Mouse (Mus musculus) limb, embryonic 12.5 days (tissue): ENCODE measurements around the gene Plekhs1. TPM values are rescaled to one million over a fixed set of nuclear protein-coding genes. Genes with fewer than 3 reads are reported as not detected.

Source experiments
- ATAC-seq: fragments of 200-750 bp; cut with Nextera tagmentation; 2 replicates; pipeline ENCODE4 v1.8.0; 2017; ENCODE audit warnings: low read depth, moderate TSS enrichment; ENCODE audit not compliant: insufficient number of reproducible peaks, insufficient read depth, low FRiP score, low TSS enrichment
- H3K27ac ChIP-seq: fragments of 300-500 bp; sonication (generic); 2 replicates; pipeline ENCODE4 v1.5.1; 2016; ENCODE audit warnings: mild to moderate bottlenecking, moderate library complexity
- H3K27me3 ChIP-seq: fragments of 300-500 bp; sonication (generic); 2 replicates; pipeline ENCODE4 v1.6.1; 2016; ENCODE audit warnings: mild to moderate bottlenecking, moderate library complexity
- H3K36me3 ChIP-seq: fragments of 300-500 bp; sonication (generic); 2 replicates; pipeline ENCODE4 v1.6.1; 2016; ENCODE audit warnings: mild to moderate bottlenecking, moderate library complexity
- H3K4me1 ChIP-seq: fragments of 300-500 bp; sonication (generic); replicated peaks from 2 replicates; pipeline ENCODE4 v1.6.1; 2016
- H3K4me2 ChIP-seq: fragments of 300-500 bp; sonication (generic); 2 replicates; pipeline ENCODE4 v1.6.1; 2016; ENCODE audit warnings: mild to moderate bottlenecking, moderate library complexity
- H3K4me3 ChIP-seq: fragments of 300-500 bp; sonication (generic); replicated peaks from 2 replicates; pipeline ENCODE4 v1.5.1; 2016; ENCODE audit warnings: mild to moderate bottlenecking
- H3K9ac ChIP-seq: fragments of 300-500 bp; sonication (generic); replicated peaks from 2 replicates; pipeline ENCODE4 v1.6.1; 2016; ENCODE audit warnings: mild to moderate bottlenecking, moderate library complexity
- H3K9me3 ChIP-seq: fragments of 300-500 bp; sonication (generic); 2 replicates; pipeline ENCODE4 v1.6.1; 2016; ENCODE audit warnings: mild to moderate bottlenecking, moderate library complexity
- WGBS: fragments of 180-500 bp; shearing (Covaris S2); methylation state at CpG from one replicate; pipeline ENCODE4 v1.1.7; 2016; 5-methylcytosine and 5-hydroxymethylcytosine counted together
- polyA plus RNA-seq: library from polyadenylated mRNA; unstranded; fragments of >200 nt; fragmentation: Nextera tagmentation; extraction: Ambion mirVana; gene quantifications from 2 replicates; pipeline ENCODE4 v1.2.1, GENCODE M21; 2016

Gene Plekhs1
- 0.20 and 0.25 TPM in 2 replicates for polyA plus RNA-seq

DNA sequence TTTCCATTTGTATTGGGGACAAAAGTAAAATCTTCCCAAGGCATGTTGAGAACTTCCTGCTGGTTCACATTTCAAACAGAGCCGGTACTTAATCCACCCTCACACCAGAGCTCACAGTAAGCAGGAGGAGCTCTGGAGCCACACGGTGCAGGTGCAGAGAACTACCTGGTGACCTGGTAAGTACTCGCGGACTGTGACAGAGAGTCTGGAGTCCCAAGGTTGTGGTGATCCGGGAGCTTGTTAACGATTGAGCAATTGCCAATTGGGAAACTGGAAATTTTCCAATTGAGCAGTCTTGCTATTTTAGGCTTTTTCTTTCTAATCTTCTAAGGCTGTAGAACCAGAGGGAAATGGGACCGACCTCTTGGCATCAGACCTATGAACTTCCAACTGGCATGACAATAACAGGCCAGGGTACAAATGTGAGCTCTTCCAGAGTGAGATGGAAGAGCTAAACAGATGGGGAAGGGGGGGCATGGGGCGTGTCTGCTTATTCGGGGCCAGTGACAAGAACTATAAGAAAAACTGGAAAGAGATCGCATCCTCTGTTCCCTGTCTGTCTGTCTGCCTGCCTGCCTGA, at the start of gene Plekhs1:
Plekhs1 (plus strand) TSS at position 119 of the 580 bp plus-strand sequence.
- 62% methylated on average over 10 of the region's 10 CpGs for WGBS
- Histone ChIP-seq H3K9ac (no peak within 1 kb of the TSS), H3K4me1 (peaks cover 14% of the 10 kb centered on the region), H3K36me3 (no peaks in the 10 kb centered on the region), H3K27me3 (no peaks in the 10 kb centered on the region), H3K9me3 (no peaks in the 10 kb centered on the region), H3K4me2 (no peak within 1 kb of the TSS), H3K27ac (no peak within 1 kb of the TSS), H3K4me3 (no peak within 1 kb of the TSS)
- ATAC-seq, result no peak

- no peak overlapping the region for H3K4me2 ChIP-seq
- no peak overlapping the region for H3K9ac ChIP-seq
- WGBS, result 57% methylated on average over 4 of the region's 4 CpGs
- no peak overlapping the region for H3K4me3 ChIP-seq
- no peak for ATAC-seq
- H3K9me3 ChIP-seq, result no peaks in the 10 kb centered on the region
- H3K4me1 ChIP-seq, result peaks cover 15% of the 10 kb centered on the region
- H3K27ac ChIP-seq, result no peak overlapping the region
- no peaks in the 10 kb centered on the region for H3K27me3 ChIP-seq
- H3K36me3 ChIP-seq, result 0 out of 2 replicates have a peak, but pooled peaks cover 4% of the 10 kb centered on the region
Measured at GRCm38 (mm10) chr19:56418404-56418803, 43.0 kb upstream of the Plekhs1 start.

GRCm38 (mm10) chr19:56419452-56419851, 42.0 kb upstream of the Plekhs1 start:
- no peak overlapping the region for H3K4me3 ChIP-seq
- no peak for ATAC-seq
- no peaks in the 10 kb centered on the region for H3K9me3 ChIP-seq
- H3K9ac ChIP-seq, result no peak overlapping the region
- no peak overlapping the region for H3K4me2 ChIP-seq
- H3K4me1 ChIP-seq, result peaks cover 18% of the 10 kb centered on the region
- WGBS, result 43% methylated on average over 9 of the region's 9 CpGs
- no peak overlapping the region for H3K27ac ChIP-seq
- H3K36me3 ChIP-seq, result 0 out of 2 replicates have a peak, but pooled peaks cover 4% of the 10 kb centered on the region
- no peaks in the 10 kb centered on the region for H3K27me3 ChIP-seq

- no peak for ATAC-seq
- WGBS, result 93% methylated on average over 3 of the region's 3 CpGs
- Histone ChIP-seq H3K9ac (no peak overlapping the region), H3K36me3 (0 out of 2 replicates have a peak, but pooled peaks cover 4% of the 10 kb centered on the region), H3K4me3 (no peak overlapping the region), H3K27ac (no peak overlapping the region), H3K4me2 (no peak overlapping the region), H3K27me3 (no peaks in the 10 kb centered on the region), H3K9me3 (no peaks in the 10 kb centered on the region), H3K4me1 (peaks cover 18% of the 10 kb centered on the region)
Measured at GRCm38 (mm10) chr19:56420345-56420744, 41.1 kb upstream of the Plekhs1 start.

DNA sequence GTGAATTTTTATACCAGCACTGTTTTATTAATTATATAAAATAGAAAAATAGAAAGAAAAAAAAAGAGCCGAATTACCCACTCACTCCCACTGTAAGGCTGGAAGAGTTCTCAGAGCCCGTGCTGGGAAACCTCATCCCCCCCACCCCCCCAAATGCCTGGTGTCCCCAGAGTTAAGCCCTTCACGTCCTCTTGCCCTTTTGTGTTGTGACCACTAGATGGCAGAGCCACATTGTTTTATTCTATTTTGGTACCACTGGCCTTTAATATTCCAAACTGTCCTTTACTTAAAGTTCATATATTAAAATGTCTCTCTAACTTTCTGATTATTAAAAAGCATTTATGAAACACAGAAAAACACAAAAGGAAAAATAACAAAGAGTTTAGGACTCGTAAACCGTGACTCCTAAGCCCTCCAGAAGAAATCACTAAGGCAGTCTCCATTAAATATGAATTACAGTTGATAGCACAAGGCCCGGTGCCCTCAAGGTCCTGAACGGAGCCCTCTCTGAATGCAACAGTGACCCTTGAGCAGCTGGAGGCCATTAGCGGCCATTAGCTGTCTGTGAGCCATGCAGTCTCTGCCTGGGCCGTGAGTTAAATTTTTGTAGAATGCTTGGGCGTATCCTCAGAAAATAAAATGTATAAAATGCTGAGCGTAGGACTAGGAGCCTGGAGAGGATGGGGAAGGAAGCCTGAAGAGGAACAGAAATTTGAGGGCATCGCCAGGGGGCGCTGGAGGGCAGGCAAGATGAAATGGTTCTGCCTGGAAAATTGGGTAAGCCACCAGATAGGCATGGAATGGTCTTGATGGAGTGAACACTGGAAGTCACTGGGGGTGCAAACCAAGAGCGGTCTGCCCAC, 38.7 kb upstream of the Plekhs1 start:
- no peaks in the 10 kb centered on the region for H3K9me3 ChIP-seq
- 23% methylated on average over 14 of the region's 14 CpGs for WGBS
- no peaks in the 10 kb centered on the region for H3K27me3 ChIP-seq
- H3K4me2 ChIP-seq, result no peak overlapping the region
- no peaks in the 10 kb centered on the region for H3K36me3 ChIP-seq
- H3K4me1 ChIP-seq, result peaks cover 18% of the 10 kb centered on the region
- no peak overlapping the region for H3K4me3 ChIP-seq
- no peak overlapping the region for H3K9ac ChIP-seq
- ATAC-seq, result 0 out of 2 replicates have a peak, but pooled peaks have one; percentile 40
- H3K27ac ChIP-seq, result peak overlapping the region; percentile 46; the same call in 1 of the 2 replicates

DNA sequence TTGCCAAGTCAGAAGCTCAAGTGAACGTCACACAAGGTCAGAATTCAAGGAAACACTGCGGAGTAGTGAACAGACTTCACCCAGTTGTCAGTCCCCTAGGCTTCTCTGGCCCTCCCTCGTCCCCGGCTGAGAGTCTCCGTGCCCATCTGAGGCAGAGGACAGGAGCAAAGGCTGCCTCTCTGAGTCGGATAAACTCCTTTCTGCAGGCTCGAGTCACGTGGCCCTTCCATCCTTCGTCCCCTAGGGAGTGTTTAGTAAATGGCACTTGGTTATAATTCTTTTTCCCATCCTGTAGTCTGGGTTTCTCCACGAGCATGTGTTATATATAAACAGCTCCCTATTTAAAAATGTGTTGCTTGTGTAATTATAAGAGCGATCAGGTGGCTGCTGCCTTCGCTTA, 38.1 kb upstream of the Plekhs1 start:
- H3K9ac ChIP-seq, result no peak overlapping the region
- 48% methylated on average over 12 of the region's 12 CpGs for WGBS
- H3K9me3 ChIP-seq, result no peaks in the 10 kb centered on the region
- no peaks in the 10 kb centered on the region for H3K36me3 ChIP-seq
- peak overlapping the region; percentile 46; the same call in 1 of the 2 replicates for H3K27ac ChIP-seq
- H3K4me3 ChIP-seq, result no peak overlapping the region
- no peak for ATAC-seq
- H3K4me1 ChIP-seq, result peaks cover 18% of the 10 kb centered on the region
- H3K27me3 ChIP-seq, result no peaks in the 10 kb centered on the region
- 0 out of 2 replicates have a peak overlapping the region, but pooled peaks have one; percentile 15 for H3K4me2 ChIP-seq

DNA sequence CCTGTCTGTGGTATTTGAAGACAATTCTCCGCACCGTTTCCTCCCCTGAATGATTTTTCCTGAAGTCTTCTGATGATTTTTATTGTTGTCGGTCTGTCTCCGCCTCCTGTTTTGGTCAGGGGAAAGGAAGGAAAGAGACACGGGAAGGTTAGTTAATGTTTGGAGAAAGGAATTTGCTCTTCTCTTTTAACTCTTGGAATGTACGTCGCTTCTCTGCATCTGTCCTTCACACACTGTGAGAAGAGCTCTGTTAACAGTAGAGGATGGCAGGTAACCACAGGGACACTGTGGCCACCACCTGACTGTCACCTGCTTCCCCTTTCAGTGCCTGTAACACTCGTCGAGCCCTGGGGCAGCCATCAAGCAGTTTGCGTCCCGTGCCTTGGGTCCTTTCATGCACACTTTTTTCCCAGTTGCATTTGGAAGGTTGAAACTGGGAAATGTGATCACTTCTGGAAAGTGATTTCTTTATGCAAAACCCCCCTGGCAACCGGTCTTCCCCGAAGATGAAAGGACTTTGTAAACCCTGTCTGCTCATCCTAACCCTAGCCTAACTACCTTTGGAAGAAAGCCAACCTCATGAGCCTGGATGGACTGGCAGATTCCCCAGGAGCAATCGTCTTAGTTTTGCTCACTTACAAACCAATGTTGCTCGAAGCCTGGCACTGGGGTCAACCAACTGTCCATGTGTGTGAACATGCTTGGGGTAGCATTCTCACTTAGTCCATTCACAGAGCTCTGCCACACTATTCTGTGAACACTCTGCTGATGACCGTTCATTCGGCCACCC, 36.6 kb upstream of the Plekhs1 start:
- Histone ChIP-seq H3K9me3 (no peaks in the 10 kb centered on the region), H3K4me3 (no peak overlapping the region), H3K27ac (no peak overlapping the region), H3K9ac (no peak overlapping the region), H3K27me3 (no peaks in the 10 kb centered on the region), H3K4me1 (peaks cover 11% of the 10 kb centered on the region), H3K36me3 (no peaks in the 10 kb centered on the region), H3K4me2 (no peak overlapping the region)
- ATAC-seq, result no peak
- 83% methylated on average over 17 of the region's 17 CpGs for WGBS

- Histone ChIP-seq H3K36me3 (no peaks in the 10 kb centered on the region), H3K4me1 (peaks cover 12% of the 10 kb centered on the region), H3K27me3 (no peaks in the 10 kb centered on the region), H3K27ac (no peak overlapping the region), H3K4me3 (no peak overlapping the region), H3K9me3 (no peaks in the 10 kb centered on the region), H3K9ac (no peak overlapping the region), H3K4me2 (no peak overlapping the region)
- no peak for ATAC-seq
- 73% methylated on average over 9 of the region's 9 CpGs for WGBS
Measured at GRCm38 (mm10) chr19:56425492-56425891, 35.9 kb upstream of the Plekhs1 start.

GRCm38 (mm10) chr19:56430369-56430768, 31.1 kb upstream of the Plekhs1 start:
- no peak for ATAC-seq
- no peak overlapping the region for H3K9ac ChIP-seq
- no peak overlapping the region for H3K4me2 ChIP-seq
- H3K9me3 ChIP-seq, result no peaks in the 10 kb centered on the region
- H3K4me1 ChIP-seq, result peaks cover 4% of the 10 kb centered on the region
- H3K4me3 ChIP-seq, result no peak overlapping the region
- peaks cover 11% of the 10 kb centered on the region for H3K36me3 ChIP-seq
- no peaks in the 10 kb centered on the region for H3K27me3 ChIP-seq
- WGBS, result 59% methylated on average over 8 of the region's 8 CpGs
- H3K27ac ChIP-seq, result no peak overlapping the region

DNA sequence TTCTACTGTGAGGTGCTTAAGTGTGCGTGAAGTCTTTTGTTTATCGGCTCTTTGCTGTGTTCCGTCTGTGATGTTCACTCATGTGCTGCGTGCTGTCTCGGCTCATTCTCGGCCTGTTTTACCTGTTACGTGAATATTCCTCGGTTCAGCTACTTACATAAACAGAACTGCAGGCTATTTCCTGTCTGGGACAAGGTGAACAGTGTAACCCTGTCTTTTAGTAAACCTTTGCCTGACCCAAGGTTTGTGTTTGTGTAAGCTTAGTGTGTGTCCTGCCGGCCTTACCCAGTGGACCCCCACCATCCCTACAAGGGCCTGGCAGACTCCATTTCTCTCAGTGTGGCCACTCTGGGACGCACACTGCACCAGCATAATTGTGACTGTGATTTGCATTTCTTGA, 28.7 kb upstream of the Plekhs1 start:
- no peak for ATAC-seq
- Histone ChIP-seq H3K4me2 (no peak overlapping the region), H3K27ac (0 out of 2 replicates have a peak overlapping the region, but pooled peaks have one; percentile 12), H3K36me3 (peaks cover 27% of the 10 kb centered on the region), H3K9ac (no peak overlapping the region; the same call in 1 of the 2 replicates), H3K9me3 (no peaks in the 10 kb centered on the region), H3K4me1 (peaks cover 4% of the 10 kb centered on the region), H3K27me3 (no peaks in the 10 kb centered on the region), H3K4me3 (no peak overlapping the region)
- 76% methylated on average over 10 of the region's 10 CpGs for WGBS

DNA sequence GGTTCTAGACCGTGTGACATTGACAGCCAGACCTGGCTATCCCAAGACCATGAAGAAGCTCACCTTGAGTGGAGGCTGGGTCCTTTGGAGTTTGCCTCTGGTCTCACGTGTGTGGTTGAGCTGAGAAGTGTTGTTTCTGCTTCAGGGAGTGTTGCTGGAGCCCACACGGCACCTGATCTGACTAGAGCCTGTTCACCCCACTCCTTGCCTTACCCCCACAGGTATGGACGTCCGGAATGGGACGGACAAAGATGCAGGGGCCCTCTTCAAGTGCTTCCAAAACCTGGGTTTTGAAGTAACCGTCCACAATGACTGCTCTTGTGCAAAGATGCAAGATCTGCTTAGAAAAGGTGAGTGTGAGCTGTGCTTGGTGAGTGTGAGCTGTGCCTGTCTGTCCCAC, 27.9 kb upstream of the Plekhs1 start:
- peaks cover 4% of the 10 kb centered on the region for H3K4me1 ChIP-seq
- ATAC-seq, result no peak

More for the DNA sequence above, 27.9 kb upstream of the Plekhs1 start:
- peaks cover 27% of the 10 kb centered on the region for H3K36me3 ChIP-seq
- no peak overlapping the region for H3K27ac ChIP-seq
- no peak overlapping the region for H3K9ac ChIP-seq
- H3K4me2 ChIP-seq, result no peak overlapping the region
- H3K27me3 ChIP-seq, result no peaks in the 10 kb centered on the region
- no peak overlapping the region for H3K4me3 ChIP-seq
- WGBS, result 94% methylated on average over 7 of the region's 7 CpGs
- H3K9me3 ChIP-seq, result no peaks in the 10 kb centered on the region
